Mouse (Mus musculus) kidney, adult 9 months (tissue): ENCODE results near the gene Myo15b.
A peak's percentile ranks its signal among the peaks of the same experiment; 100 is the strongest.
"Not testable (repeated sequence)": the region's sequence is repeated elsewhere in the genome, so short reads cannot be mapped to it uniquely, and the experiment has no call there.

Experiments used
- DNase-seq: peaks from one replicate; pipeline ENCODE4 v3.0.0; 2022

The Myo15b gene

GRCm38 (mm10) chr11:115832064-115832463, 26.1 kb upstream of the Myo15b start:
- no peak for DNase-seq

DNA sequence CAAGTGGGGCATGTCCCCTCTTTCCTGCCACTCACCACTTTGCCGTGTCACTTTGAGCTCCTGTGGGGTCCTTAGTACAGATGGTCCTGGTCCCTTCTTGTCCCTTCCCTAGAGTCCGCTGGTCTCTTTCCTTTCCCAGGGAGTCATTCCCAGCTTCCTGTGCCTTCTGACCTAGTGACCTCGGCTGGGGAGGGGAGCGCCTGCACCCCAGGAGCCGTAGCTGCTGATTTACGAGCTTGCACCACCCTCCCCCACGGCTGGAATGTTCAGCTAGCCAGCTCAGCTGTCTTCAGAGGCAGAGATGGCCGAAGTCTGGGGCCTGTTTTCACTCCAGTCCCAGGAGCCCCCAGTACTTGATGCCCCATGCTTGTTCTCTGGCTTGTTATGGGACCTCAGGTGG, 25.7 kb upstream of the Myo15b start:
- DNase-seq: peak; percentile 95

GRCm38 (mm10) chr11:115833021-115833513, 25.1 kb upstream of the Myo15b start:
- peak; percentile 72 for DNase-seq

GRCm38 (mm10) chr11:115834033-115834432, 24.2 kb upstream of the Myo15b start:
- DNase-seq: peak; percentile 77

DNA sequence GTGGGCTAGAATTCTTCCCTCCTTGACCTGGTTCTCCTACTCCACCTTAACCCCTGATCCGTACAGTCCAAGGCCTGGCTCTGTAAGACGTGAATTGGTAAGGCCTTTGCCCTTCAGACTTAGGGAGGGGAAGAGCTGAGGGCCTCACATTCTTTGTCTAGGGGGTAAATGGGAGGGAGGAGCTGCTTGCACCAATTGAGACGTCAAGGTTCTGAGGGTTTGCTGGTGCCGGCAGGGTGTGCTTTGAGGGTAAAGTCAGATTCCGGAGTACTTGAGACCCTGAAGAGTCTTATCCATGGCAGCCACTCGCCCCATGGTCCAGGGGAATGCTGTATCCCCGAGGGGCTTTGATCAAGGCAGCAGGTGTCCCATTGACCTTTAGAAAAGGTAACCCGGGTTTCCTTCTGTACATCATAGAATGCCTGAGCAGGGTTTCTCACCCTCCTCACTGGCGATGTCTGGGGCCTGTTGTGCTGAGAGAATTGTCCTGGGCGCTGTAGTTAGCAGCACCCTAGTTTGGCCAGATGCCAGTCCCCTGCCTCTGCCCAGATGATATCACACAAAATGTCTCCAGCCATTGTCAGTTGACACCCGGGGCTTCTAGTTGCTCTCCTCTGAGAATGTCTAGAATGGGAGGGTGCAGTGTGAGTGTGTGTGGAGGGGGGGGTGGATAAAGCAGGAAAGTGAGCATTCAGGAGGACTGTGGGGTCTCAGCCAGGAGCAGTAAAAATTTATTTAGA, 21.4 kb upstream of the Myo15b start:
- peak; percentile 83 for DNase-seq

DNA sequence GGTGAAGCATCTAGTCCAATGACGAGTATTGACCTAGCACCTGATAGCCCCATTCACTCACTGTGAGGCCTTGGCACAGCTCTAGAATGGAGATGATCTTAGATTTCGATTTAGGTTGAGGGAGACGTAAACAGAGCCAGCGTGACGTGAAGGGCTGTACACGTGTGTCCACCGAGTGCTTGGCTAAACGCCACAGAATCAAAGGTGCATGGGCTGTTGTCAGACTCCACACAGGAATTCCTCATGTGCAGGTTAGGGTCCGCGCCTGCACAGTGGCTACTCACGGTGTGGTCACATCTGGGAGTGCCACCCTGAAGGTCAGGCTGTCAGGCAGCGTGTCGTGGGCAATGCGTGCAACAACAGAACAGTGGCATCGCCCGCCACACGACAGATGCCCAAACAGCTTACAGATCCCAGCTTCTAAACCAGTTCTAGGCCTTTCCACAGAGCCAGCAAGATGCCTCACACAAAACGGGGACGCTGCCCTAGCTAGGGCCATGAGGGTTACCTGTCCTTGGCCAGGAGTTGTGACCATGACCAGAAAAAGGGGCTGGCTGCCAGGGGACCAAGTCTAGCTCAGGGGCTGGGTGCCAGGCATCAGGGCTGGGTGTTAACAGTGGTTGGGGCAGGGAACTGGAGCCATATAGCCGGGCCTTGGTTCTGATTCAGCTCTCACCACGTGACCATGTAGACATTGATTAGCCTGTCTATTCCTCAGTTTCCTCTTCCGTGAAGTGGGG, 20.4 kb upstream of the Myo15b start:
- peak; percentile 65 for DNase-seq

DNA sequence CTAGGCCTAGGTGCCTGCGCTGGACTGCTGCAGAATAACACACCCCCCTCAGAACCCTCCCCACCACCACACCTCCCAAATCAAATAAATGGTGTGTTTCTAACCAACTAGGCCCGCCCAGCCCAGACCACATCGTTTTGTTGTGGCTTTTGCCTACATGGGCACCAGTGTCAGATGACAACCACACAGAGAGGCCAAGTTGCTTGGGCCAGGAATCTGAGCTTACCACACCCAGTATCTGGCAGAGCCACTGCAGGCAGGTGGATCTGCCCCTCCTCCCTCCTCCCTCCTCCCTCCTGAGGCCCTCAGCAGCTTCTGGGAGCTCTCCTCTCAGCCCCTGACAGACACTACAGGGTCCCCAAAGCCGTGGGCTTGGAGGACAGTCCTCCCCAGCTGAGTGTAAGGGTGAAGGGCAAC, 19.3 kb upstream of the Myo15b start:
- DNase-seq: peak; percentile 71

DNA sequence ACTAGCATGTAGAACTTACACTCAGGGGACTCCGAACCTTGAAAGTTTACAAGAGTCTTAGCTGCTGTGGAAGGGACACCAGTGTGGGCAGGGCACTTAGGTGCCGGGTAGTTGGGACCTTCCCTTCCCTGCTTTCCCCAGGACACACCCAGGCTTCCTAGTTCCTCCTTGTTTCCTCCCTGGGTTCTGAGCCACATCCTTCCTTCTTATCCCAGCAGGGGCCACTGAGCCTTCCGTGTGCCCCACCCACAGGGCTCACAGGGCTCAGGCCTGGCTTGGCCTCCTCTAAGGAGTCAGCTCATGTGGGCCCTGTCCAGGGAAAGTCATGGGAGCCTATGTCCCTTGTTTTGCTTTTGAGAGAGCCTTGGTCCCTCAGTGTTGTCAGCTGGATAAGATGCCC, 18.5 kb upstream of the Myo15b start:
- DNase-seq: no peak

DNA sequence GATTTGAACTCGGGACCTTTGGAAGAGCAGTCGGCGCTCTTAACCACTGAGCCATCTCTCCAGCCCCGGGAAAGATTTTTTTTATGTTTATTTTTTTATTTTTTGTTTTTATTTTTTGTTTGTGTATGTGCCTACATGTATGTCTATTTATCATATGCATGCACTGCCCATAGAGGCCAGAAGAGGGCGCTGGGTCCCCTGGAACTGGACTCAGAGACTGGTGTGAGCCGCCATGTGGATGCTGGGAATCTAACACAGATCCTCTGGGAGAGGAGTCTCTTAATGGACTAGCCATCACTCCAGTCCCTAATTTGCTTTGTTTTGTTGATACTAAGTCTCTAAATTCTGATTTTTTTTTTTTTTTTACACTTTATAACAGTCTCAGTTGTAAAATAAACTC, 17.2 kb upstream of the Myo15b start:
- no peak for DNase-seq

GRCm38 (mm10) chr11:115841961-115842550, 16.1 kb upstream of the Myo15b start:
- DNase-seq: no peak

DNA sequence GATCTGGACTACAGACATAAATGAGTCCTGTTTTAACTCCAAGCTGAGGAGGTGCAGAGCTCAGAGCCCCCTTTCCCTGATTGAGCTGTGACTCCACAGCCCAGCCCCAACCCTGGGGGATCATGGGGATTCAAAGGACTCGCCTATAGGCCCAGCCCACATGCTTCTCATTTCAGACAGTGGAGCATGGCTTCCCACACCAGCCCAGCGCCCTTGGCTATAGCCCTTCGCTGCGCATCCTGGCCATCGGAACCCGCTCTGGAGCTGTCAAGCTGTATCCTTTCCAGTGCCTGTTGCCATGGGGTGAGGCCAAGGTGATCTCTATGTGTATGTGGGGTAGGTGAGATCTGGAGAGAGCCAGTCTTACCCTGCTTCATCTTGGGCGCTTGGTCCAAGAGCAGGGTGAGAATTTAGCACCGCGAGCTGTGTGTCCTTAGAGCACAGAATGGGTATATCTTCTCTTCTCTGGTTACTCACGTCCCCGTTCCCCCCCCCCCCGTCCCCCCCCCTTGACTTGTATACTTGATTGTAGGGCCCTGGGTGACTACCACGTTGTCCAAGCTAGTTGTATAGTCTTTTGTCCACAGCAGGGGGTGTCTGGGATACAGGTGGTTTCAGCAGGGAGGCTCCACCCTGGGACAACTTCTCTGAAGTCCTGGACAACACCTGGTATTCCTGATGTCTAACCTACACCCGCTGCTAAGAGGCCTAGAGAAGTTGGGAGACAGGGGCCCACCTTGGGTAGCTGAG, 14.9 kb upstream of the Myo15b start:
- DNase-seq: no peak

DNA sequence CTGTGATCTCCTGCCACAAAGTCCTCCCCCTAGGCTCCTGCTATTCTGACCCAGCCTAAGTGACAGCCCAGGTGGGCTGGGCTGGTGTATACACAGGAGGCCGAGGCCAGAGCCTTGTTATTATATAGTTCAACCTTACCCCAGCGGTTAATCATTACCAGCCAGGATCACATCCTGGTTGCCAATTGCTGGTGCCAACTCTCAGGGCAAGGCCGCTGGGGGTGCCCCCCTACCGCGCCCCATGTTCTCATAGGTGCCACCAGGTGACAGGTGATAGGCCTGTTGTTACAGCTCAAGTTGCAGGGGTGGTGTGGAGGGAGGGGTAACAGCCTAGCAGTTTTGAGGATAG, 14.3 kb upstream of the Myo15b start:
- peak; percentile 98 for DNase-seq

DNA sequence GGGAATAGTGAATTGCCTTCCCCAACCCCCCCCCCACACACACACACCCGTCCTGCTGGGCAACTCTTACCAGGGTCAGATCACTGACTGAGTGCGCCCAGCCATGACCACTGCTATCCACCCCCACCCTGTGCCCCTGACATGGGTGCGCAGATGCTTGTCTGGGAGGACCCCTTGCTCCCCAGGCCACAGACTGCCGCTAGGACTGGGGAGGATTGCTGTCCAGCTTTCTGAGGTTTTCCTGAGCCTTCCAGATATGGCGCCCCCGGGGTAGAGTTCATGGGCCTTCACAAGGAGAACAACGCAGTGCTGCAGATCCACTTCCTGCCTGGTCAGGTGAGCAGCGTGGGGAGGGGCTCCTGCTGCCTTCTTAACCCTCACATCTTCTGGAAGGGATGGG, 14.0 kb upstream of the Myo15b start:
- DNase-seq: peak; percentile 77

- no peak for DNase-seq
These were observed 12.4 kb upstream of the Myo15b start for GRCm38 (mm10) chr11:115845819-115846218.

DNA sequence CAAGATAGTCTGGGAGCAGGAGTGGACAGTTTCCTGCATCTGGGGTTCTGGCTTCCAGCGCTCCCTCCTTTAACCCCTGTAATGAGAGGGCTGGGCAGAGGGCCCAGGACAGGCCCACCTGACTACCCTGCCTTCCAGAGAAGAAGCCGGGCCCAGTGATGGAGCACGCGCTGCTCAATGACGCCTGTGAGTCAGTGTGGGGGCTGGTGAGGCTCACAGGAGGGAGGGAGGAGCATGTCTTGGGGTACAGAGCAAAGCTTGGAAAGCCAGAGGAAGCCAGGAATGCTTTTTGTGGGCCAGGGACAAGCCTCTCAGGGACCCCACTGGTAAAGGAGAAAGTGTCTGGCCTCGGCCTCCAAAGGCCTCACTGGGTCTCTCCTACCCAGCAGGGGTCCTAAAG, 3.5 kb upstream of the Myo15b start:
- DNase-seq: no peak

DNA sequence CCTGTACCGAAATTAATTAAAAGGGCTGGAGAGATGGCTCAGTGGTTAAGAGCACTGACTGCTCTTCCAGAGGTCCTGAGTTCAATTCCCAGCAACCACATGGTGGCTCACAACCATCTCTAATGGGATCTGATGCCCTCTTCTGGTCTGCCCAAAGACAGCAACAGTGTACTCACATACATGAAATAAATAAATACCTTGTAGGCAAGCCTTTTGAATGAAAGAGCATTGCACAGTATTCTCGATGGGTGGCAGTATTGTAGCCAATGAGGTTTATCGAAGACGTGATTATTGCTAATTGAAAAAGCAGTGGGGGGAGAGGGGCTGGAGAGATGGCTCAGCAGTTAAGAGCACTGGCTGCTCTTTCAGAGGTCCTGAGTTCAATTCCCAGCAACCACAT, 1.1 kb upstream of the Myo15b start:
- not testable (repeated sequence) for DNase-seq

DNA sequence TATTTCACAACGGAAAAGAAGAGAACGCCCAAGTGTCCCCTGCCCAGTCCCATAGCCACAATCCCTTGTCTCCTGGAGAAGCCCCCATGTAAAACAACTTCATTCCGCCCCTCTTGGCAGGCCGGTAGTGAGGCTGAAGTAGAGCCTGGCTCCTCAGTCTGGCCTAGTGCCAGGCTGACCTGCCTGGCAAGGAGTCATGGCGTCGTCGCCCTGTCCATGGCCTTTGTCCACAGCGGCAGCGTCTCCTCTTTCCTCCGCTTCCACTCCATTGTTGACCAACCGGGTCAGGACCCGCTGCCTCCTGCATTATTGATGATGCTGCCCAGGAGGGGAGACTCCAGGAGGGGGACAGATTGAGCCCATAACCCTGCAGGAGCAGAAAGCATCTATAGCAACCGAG, 270 bp upstream of the Myo15b start:
- DNase-seq: no peak

DNA sequence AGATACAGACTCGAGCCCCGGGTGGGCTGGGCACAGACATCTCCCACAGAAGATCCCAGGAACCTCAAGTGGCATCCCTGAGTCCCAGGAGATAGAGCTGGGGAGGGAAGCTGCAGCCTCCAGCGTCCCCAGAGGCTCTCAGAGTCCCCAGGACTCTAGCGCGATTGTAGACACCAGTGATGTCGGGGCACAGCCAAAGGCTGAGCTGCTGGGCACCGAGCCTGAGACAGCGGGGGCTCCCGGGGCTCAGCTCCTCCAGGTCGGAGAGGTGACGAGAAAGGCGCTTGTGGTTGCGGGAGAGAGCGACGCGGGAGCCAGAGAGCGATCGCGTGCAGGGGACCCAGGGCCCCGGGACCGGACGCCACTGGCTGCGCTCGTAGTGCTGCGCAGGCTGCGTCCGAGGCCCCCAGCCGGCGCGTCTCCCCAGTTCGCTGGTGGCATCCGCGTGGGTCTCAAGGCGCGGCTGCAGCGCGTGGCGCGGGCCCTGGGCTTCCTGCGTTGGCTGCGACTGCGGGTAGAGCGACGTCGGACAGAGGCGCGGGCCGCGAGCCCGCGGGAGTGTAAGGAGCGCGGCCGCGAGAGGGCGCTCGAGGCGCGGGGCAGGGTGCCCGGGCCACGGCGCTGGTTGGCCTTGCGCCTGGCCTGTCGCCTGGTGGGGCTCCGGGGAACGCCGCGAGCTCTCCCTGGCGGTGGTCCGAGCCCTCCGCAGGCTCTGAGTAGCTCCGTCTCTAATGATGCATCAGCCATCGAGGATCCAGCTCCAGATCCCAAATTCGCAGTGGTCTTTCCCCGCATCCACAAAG, 1.1 kb downstream of the Myo15b start:
- DNase-seq: peak; percentile 88

DNA sequence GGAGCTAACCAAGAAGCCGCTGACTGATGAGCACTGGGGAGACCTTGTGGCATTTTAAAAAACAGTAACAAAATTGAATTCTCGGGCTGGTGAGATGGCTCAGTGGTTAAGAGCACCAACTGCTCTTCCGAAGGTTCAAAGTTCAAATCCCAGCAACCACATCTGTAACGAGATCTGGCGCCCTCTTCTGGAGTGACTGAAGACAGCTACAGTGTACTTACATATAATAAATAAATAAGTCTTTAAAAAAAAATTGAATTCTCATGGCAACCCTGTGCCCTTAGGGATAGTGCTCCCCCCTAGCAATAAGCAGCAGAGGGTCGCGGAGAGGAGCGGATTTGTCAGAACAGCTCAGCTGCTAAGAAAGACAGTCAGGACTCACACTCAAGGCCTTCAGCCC, 5.7 kb downstream of the Myo15b start:
- DNase-seq: peak; percentile 50

GRCm38 (mm10) chr11:115869393-115869792, 11.2 kb downstream of the Myo15b start:
- no peak for DNase-seq

DNA sequence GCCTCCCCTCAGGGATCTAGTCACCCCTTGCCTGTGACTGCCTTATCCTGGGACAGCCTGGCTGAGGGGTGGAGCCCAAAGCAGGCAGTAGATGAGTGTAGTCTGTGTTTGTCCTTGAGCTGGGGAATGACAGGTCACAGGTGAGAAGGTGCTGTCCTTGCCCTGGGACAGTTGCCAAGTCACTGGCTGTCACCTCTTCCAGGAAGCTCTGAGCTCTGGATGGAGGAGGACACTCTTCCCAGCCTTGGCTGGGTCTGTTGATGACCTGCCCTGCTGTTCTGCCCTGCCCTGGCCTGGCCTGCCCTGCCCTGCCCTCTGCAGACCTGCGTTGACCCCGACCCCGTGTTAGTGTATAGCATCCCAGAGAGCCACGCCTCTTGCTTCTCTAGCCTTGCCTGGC, 14.2 kb downstream of the Myo15b start:
- no peak for DNase-seq

DNA sequence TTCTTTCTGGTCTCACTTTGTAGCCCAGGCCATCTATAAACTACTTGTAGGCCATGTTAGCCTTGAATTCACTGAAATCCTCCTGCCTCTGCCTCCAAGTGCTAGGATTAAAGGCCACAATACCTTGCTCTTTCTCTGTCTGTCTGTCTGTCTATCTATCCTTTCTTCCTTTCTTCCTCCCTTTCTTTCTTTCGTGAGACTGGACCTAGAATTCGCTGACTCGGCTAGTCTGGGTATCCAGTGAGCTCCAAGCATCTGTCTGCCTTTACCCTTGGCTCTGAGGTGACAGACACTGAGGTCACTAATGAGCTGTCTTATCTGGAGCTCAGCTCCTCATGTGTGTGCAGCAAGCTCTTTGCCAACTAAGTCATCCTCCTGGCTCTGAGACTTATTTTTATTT, 17.7 kb downstream of the Myo15b start:
- no peak for DNase-seq
